Mouse (Mus musculus) right cerebral cortex, postnatal 36 days (tissue): ENCODE data around the gene Olfr1186.
"Not testable (repeated sequence)": the region's sequence is repeated elsewhere in the genome, so short reads cannot be mapped to it uniquely, and the experiment has no call there.

ENCODE experiments used
- DNase-seq, 2 experiments: peaks; one replicate each; pipeline ENCODE4 v3.0.0; 2022; ENCODE audit warnings: low spot score in 2 of 2, mixed read lengths in 1 of 2

The Olfr1186 gene

DNA sequence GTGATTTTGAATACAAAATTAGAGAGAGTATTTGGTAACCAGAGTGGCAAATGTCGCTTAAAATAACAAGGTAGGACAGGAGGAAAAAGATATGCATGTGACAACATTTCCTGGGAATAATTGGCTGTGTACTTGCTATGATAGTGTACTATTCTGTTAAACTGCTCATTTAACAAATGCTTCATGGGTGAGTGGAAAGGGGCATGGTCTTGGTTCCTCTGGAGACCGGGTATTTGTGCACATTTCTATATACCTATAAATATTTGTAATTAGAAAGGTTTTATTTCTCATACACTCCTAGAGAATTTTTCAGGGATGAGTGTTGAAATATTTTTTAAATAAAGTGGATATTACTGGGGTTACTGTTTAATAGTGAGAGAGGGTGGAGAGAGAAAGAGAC, at the start of gene Olfr1186:
Olfr1186 (plus strand) TSS at position 301 of the 400 bp plus-strand sequence.
- DNase-seq: no peak

- no peak for DNase-seq
These were observed 35.1 kb upstream of the Olfr1186 start, which contains the start of gene Olfr1184 for GRCm38 (mm10) chr2:88483298-88483697. TSS of gene Olfr1184 (plus strand) at chr2:88483598.

DNA sequence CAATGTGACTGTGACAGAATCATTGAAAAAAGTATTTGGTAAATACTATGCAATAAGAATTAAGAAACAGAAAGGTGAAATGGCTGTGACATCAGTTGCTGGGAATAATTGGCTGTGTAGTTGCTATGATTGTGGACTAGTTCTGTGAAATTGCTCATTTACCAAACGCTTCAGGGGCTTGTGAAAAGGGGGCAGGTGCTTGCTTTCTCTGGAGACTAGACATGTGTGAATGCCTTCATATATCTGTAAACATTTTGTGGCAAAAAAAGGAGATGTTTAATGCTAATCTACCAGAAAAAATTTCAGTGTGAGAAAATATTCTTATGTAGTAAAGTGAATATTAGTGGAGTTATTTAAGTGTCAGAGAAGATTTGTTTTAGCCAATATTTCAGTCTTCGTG, 25.3 kb upstream of the Olfr1186 start, which contains the start of gene Olfr1185-ps1:
Olfr1185-ps1 (plus strand) TSS at position 301 of the 400 bp plus-strand sequence.
- DNase-seq: no peak

GRCm38 (mm10) chr2:88525720-88526119, 7.4 kb downstream of the Olfr1186 start:
- DNase-seq: no peak

GRCm38 (mm10) chr2:88556635-88557034, 38.3 kb downstream of the Olfr1186 start, which contains the start of gene Olfr1188:
TSS of gene Olfr1188 (plus strand) at chr2:88556935.
- DNase-seq: no peak

DNA sequence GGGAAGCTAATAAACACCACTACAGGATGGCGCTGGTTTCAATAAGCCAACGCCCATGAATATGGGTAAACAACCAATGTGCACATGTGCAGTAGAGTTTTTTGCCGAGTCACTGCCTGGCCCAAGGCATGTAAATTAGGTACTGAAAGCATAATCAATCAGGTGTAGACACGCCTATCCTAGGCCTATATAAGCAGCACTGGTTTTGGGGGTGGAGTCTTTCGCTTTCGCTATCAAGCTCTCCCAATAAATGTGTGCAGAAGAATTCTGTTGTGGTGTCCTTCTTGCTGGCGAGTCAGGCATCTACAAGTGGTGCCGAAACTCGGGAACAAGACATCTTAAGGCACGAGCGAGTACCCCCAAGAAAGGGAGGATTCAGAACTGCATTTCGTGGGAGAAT, 54.3 kb downstream of the Olfr1186 start:
- DNase-seq: not testable (repeated sequence)
